Mouse (Mus musculus): ENCODE measurements around the gene Tmem151b.

Tmem151b gene

GRCm38 (mm10) chr17:45584096-45584896 lies 34.8 kb upstream of the Tmem151b start:
- peak; percentile 93 for DNase-seq (ENCODE audit: low spot score)

- peak; percentile 32 for DNase-seq (ENCODE audit: low spot score)
Measured at GRCm38 (mm10) chr17:45582715-45583355, 33.4 kb upstream of the Tmem151b start.

GRCm38 (mm10) chr17:45582188-45582587 lies 32.7 kb upstream of the Tmem151b start:
- no peak for DNase-seq (ENCODE audit: low spot score)

- DNase-seq (ENCODE audit: low spot score) = peak; percentile 90
Measured at GRCm38 (mm10) chr17:45581567-45581983, 32.1 kb upstream of the Tmem151b start.

- peak; percentile 88 for DNase-seq (ENCODE audit: low spot score)
Measured at GRCm38 (mm10) chr17:45580958-45581477, 31.5 kb upstream of the Tmem151b start.

GRCm38 (mm10) chr17:45579554-45579953 lies 30.1 kb upstream of the Tmem151b start:
- DNase-seq (ENCODE audit: low spot score) = no peak

GRCm38 (mm10) chr17:45578843-45579242 lies 29.4 kb upstream of the Tmem151b start:
- DNase-seq (ENCODE audit: low spot score) = no peak

- no peak for DNase-seq (ENCODE audit: low spot score)
Measured at GRCm38 (mm10) chr17:45578242-45578641, 28.8 kb upstream of the Tmem151b start.

GRCm38 (mm10) chr17:45575123-45575897 lies 25.8 kb upstream of the Tmem151b start:
- peak; percentile 50 for DNase-seq (ENCODE audit: low spot score)

- DNase-seq (ENCODE audit: low spot score) = peak; percentile 83
Measured at GRCm38 (mm10) chr17:45574129-45574761, 24.8 kb upstream of the Tmem151b start.

GRCm38 (mm10) chr17:45573780-45574123 lies 24.3 kb upstream of the Tmem151b start:
- DNase-seq (ENCODE audit: low spot score) = peak; percentile 97

GRCm38 (mm10) chr17:45573087-45573779 lies 23.8 kb upstream of the Tmem151b start, which contains the start of gene Hsp90ab1:
TSS of gene Hsp90ab1 (minus strand) at chr17:45573271.
- peak; percentile 99 for DNase-seq (ENCODE audit: low spot score)

GRCm38 (mm10) chr17:45572103-45573086 lies 22.9 kb upstream of the Tmem151b start:
- peak; percentile 91 for DNase-seq (ENCODE audit: low spot score)

- DNase-seq (ENCODE audit: low spot score) = peak; percentile 48
Measured at GRCm38 (mm10) chr17:45569999-45570398, 20.5 kb upstream of the Tmem151b start.

GRCm38 (mm10) chr17:45568990-45569389 lies 19.5 kb upstream of the Tmem151b start:
- peak; percentile 40 for DNase-seq (ENCODE audit: low spot score)

- peak; percentile 70 for DNase-seq (ENCODE audit: low spot score)
Measured at GRCm38 (mm10) chr17:45567162-45567601, 17.7 kb upstream of the Tmem151b start.

GRCm38 (mm10) chr17:45566360-45567161 lies 17.1 kb upstream of the Tmem151b start:
- peak; percentile 70 for DNase-seq (ENCODE audit: low spot score)

GRCm38 (mm10) chr17:45566031-45566359 lies 16.5 kb upstream of the Tmem151b start:
- no peak for DNase-seq (ENCODE audit: low spot score)

GRCm38 (mm10) chr17:45565103-45565502 lies 15.6 kb upstream of the Tmem151b start:
- DNase-seq (ENCODE audit: low spot score) = no peak
